Mouse (Mus musculus) MEL (cell line): ENCODE measurements around the gene Rora. TPM values are rescaled to one million over a fixed set of nuclear protein-coding genes. Genes with fewer than 3 reads are reported as not detected.

ENCODE experiments used
- DNase-seq: peaks from one replicate; pipeline ENCODE4 v3.0.0; 2011; ENCODE audit warnings: low read depth, low spot score
- H3K27ac ChIP-seq: 2 replicates; pipeline ENCODE4 v1.5.1; 2012; ENCODE audit warnings: low read depth, mild to moderate bottlenecking, control low read depth, low read length, moderate library complexity; ENCODE audit not compliant: control insufficient read depth
- H3K27me3 ChIP-seq, 2 experiments: fragments of 150-350 bp in 1 of 2; sonication (generic) in 1 of 2; 2 replicates each; pipeline ENCODE4 v1.6.1; 2012; ENCODE audit warnings: low read length in 2 of 2, mild to moderate bottlenecking in 2 of 2, improper control_type of control experiment in 1 of 2, moderate library complexity in 1 of 2; ENCODE audit not compliant: insufficient read depth in 2 of 2, control insufficient read depth in 1 of 2
- H3K36me3 ChIP-seq, 2 experiments: 2 replicates each; pipeline ENCODE4 v1.6.1; 2012 to 2014; ENCODE audit warnings: low read length in 2 of 2, improper control_type of control experiment in 1 of 2, inconsistent platforms in 1 of 2, mild to moderate bottlenecking in 1 of 2; ENCODE audit not compliant: insufficient read depth in 2 of 2, control insufficient read depth in 1 of 2
- H3K4me1 ChIP-seq, 2 experiments: fragments of 150-350 bp in 1 of 2; sonication (generic) in 1 of 2; 2 replicates each; pipeline ENCODE4 v1.6.1; 2012; ENCODE audit warnings: low read length in 2 of 2, improper control_type of control experiment in 1 of 2, mild to moderate bottlenecking in 1 of 2; ENCODE audit not compliant: insufficient read depth in 2 of 2, control insufficient read depth in 1 of 2
- H3K4me3 ChIP-seq, 2 experiments: fragments of 150-350 bp in 1 of 2; sonication (generic) in 1 of 2; 2 replicates each; pipeline ENCODE4 v1.5.1; 2012; ENCODE audit warnings: low read depth in 2 of 2, low read length in 2 of 2, mild to moderate bottlenecking in 2 of 2, moderate library complexity in 2 of 2, control low read depth in 1 of 2, improper control_type of control experiment in 1 of 2; ENCODE audit not compliant: control insufficient read depth in 1 of 2, insufficient read depth in 1 of 2
- H3K79me2 ChIP-seq: 2 replicates; pipeline ENCODE4 v1.6.1; 2012; ENCODE audit warnings: mild to moderate bottlenecking, low read length, moderate library complexity; ENCODE audit not compliant: control insufficient read depth, poor library complexity, insufficient read depth
- H3K9ac ChIP-seq: 2 replicates; pipeline ENCODE4 v1.6.1; 2012; ENCODE audit warnings: low read depth, mild to moderate bottlenecking, control low read depth, low read length, moderate library complexity; ENCODE audit not compliant: control insufficient read depth, poor library complexity, severe bottlenecking
- H3K9me3 ChIP-seq: fragments of 150-350 bp; sonication (generic); replicated peaks from 2 replicates; pipeline ENCODE4 v1.6.1; 2012; ENCODE audit warnings: mild to moderate bottlenecking, low read length, improper control_type of control experiment, moderate library complexity; ENCODE audit not compliant: insufficient read depth
- BHLHE40 ChIP-seq: IDR thresholded peaks from 2 replicates; pipeline ENCODE4 v1.6.1; 2012; ENCODE audit warnings: low read depth, mild to moderate bottlenecking, inconsistent platforms, low read length, improper control_type of control experiment, borderline replicate concordance
- CHD1 ChIP-seq: IDR thresholded peaks from 2 replicates; pipeline ENCODE4 v1.6.1; 2012; ENCODE audit warnings: low read depth, mild to moderate bottlenecking, inconsistent platforms, low read length, improper control_type of control experiment
- CHD2 ChIP-seq: IDR thresholded peaks from 2 replicates; pipeline ENCODE4 v1.6.1; 2011; ENCODE audit warnings: low read length, improper control_type of control experiment
- CTCF ChIP-seq, 3 experiments: IDR thresholded peaks in 2 of 3; conservative IDR thresholded peaks in 1 of 3; 2 replicates each; pipeline ENCODE4 v1.5.1; 2011 to 2012; ENCODE audit warnings: low read length in 3 of 3, low read depth in 2 of 3, mild to moderate bottlenecking in 2 of 3, improper control_type of control experiment in 1 of 3, inconsistent platforms in 1 of 3, mixed read lengths in 1 of 3, moderate library complexity in 1 of 3; ENCODE audit not compliant: control insufficient read depth in 1 of 3, insufficient read depth in 1 of 3, poor library complexity in 1 of 3, severe bottlenecking in 1 of 3
- ELF1 ChIP-seq: IDR thresholded peaks from 2 replicates; pipeline ENCODE4 v1.6.1; 2014; ENCODE audit warnings: low read depth, mild to moderate bottlenecking, inconsistent platforms, low read length, improper control_type of control experiment, moderate library complexity
- ETS1 ChIP-seq: IDR thresholded peaks from 2 replicates; pipeline ENCODE4 v1.6.1; 2012; ENCODE audit warnings: low read depth, mild to moderate bottlenecking, inconsistent platforms, low read length, improper control_type of control experiment, moderate library complexity
- GABPA ChIP-seq: IDR thresholded peaks from 2 replicates; pipeline ENCODE4 v1.6.1; 2012; ENCODE audit warnings: low read depth, mild to moderate bottlenecking, inconsistent platforms, low read length, improper control_type of control experiment, moderate library complexity
- GATA1 ChIP-seq: IDR thresholded peaks from 2 replicates; pipeline ENCODE4 v1.6.1; 2011; ENCODE audit warnings: low read depth, low read length, improper control_type of control experiment
- JUND ChIP-seq: IDR thresholded peaks from 2 replicates; pipeline ENCODE4 v1.6.1; 2011; ENCODE audit warnings: low read depth, mild to moderate bottlenecking, improper control_type of control experiment, low read length
- KAT2A ChIP-seq: conservative IDR thresholded peaks from 2 replicates; pipeline ENCODE4 v1.6.1; 2012; ENCODE audit warnings: low read depth, low read length, improper control_type of control experiment, inconsistent platforms
- MAFK ChIP-seq: IDR thresholded peaks from 2 replicates; pipeline ENCODE4 v1.6.1; 2011; ENCODE audit warnings: low read depth, mild to moderate bottlenecking, low read length, improper control_type of control experiment, borderline replicate concordance
- MAX ChIP-seq: IDR thresholded peaks from 2 replicates; pipeline ENCODE4 v1.6.1; 2011; ENCODE audit warnings: low read length, improper control_type of control experiment
- NRF1 ChIP-seq: IDR thresholded peaks from 2 replicates; pipeline ENCODE4 v1.6.1; 2014; ENCODE audit warnings: low read depth, mild to moderate bottlenecking, inconsistent platforms, low read length, improper control_type of control experiment, moderate library complexity; ENCODE audit not compliant: poor library complexity, insufficient read depth, severe bottlenecking
- RAD21 ChIP-seq: IDR thresholded peaks from 2 replicates; pipeline ENCODE4 v1.6.1; 2011; ENCODE audit warnings: mild to moderate bottlenecking, low read depth, low read length, improper control_type of control experiment
- TAL1 ChIP-seq: IDR thresholded peaks from 2 replicates; pipeline ENCODE4 v1.6.1; 2012; ENCODE audit warnings: mild to moderate bottlenecking, inconsistent platforms, low read length, moderate library complexity, mixed read lengths
- TBP ChIP-seq: IDR thresholded peaks from 2 replicates; pipeline ENCODE4 v1.8.0; 2011; ENCODE audit warnings: low read depth, low read length, improper control_type of control experiment
- USF1 ChIP-seq: IDR thresholded peaks from 2 replicates; pipeline ENCODE4 v1.6.1; 2014; ENCODE audit warnings: low read depth, mild to moderate bottlenecking, inconsistent platforms, low read length, improper control_type of control experiment, moderate library complexity
- ZKSCAN1 ChIP-seq: IDR thresholded peaks from 2 replicates; pipeline ENCODE4 v1.6.1; 2012; ENCODE audit warnings: low read depth, mild to moderate bottlenecking, inconsistent platforms, low read length, improper control_type of control experiment, moderate library complexity
- ZMIZ1 ChIP-seq: IDR thresholded peaks from 2 replicates; pipeline ENCODE4 v1.6.1; 2012; ENCODE audit warnings: low read depth, mild to moderate bottlenecking, inconsistent platforms, low read length, improper control_type of control experiment, moderate library complexity
- ZNF384 ChIP-seq: IDR thresholded peaks from 2 replicates; pipeline ENCODE4 v1.6.1; 2012; ENCODE audit warnings: low read depth, mild to moderate bottlenecking, inconsistent platforms, low read length, improper control_type of control experiment
- polyA plus RNA-seq, 2 experiments: library from polyadenylated mRNA; stranded (reverse) in 1 of 2; unstranded in 1 of 2; fragments of >175 nt in 1 of 2; fragments of >200 nt in 1 of 2; gene quantifications; 2 replicates each; pipeline versions ENCODE4 v1.2.1 to v1.2.4; 2012; ENCODE audit warnings: low replicate concordance in 2 of 2, low read depth in 1 of 2; ENCODE audit not compliant: insufficient read length in 2 of 2, insufficient read depth in 1 of 2, missing spikeins in 1 of 2
- total RNA-seq: library from RNA; depleted of rRNA; stranded (reverse); fragments of 300-350 nt; gene quantifications from 2 replicates; pipeline ENCODE4 v1.2.3, GENCODE M21; 2012

Rora gene
- total and polyA plus RNA-seq, 3 experiments: not detected

GRCm38 (mm10) chr9:69303346-69303944, 649.9 kb downstream of the Rora start:
- Histone ChIP-seq H3K27ac (no peak overlapping the region), H3K4me3 (no peak overlapping the region), H3K79me2 (no peaks in the 10 kb centered on the region), H3K27me3 (no peaks in the 10 kb centered on the region), H3K4me1 (no peaks in the 10 kb centered on the region), H3K9ac (no peak overlapping the region), H3K36me3 (no peaks in the 10 kb centered on the region), H3K9me3 (no peaks in the 10 kb centered on the region)
- DNase-seq: no peak
- TF ChIP-seq MAFK: no peak

GRCm38 (mm10) chr9:69303962-69304361, 650.4 kb downstream of the Rora start:
- Histone ChIP-seq H3K27me3 (no peaks in the 10 kb centered on the region), H3K9me3 (no peaks in the 10 kb centered on the region), H3K79me2 (no peaks in the 10 kb centered on the region), H3K4me1 (no peaks in the 10 kb centered on the region), H3K4me3 (no peak overlapping the region), H3K27ac (no peak overlapping the region), H3K36me3 (no peaks in the 10 kb centered on the region), H3K9ac (no peak overlapping the region)
- DNase-seq: no peak
- TF ChIP-seq BHLHE40: no peak
- no peak for TF ChIP-seq ZKSCAN1
- TF ChIP-seq NRF1: no peak
- no peak for TF ChIP-seq TAL1
- no peak for TF ChIP-seq KAT2A
- TF ChIP-seq CTCF (IDR thresholded peaks at IDR 0.05 in 2 of 3, conservative IDR thresholded peaks at IDR 0.05 in 1 of 3; ENCODE audit: control insufficient read depth in 1 of 3, insufficient read depth in 1 of 3, low read depth in 2 of 3, low read length in 3 of 3, poor library complexity in 1 of 3, severe bottlenecking in 1 of 3): no peak
- TF ChIP-seq ZNF384: no peak
- no peak for TF ChIP-seq JUND
- no peak for TF ChIP-seq CHD2
- no peak for TF ChIP-seq GABPA
- TF ChIP-seq ZMIZ1: no peak
- no peak for TF ChIP-seq ELF1
- no peak for TF ChIP-seq GATA1
- TF ChIP-seq MAX: no peak
- TF ChIP-seq TBP: no peak

- H3K4me1 ChIP-seq: no peaks in the 10 kb centered on the region
- no peaks in the 10 kb centered on the region for H3K79me2 ChIP-seq
- TF ChIP-seq MAFK (no peak), ETS1 (no peak), RAD21 (no peak), ELF1 (no peak), CHD1 (no peak), USF1 (no peak)
- TF ChIP-seq, all 39 proteins: peak for 0
- H3K9ac ChIP-seq: no peak overlapping the region
- H3K27me3 ChIP-seq: no peaks in the 10 kb centered on the region
- no peak for DNase-seq
- no peak overlapping the region for H3K27ac ChIP-seq
- H3K36me3 ChIP-seq: no peaks in the 10 kb centered on the region
- H3K4me3 ChIP-seq: no peak overlapping the region
- no peaks in the 10 kb centered on the region for H3K9me3 ChIP-seq
These were observed 650.9 kb downstream of the Rora start for GRCm38 (mm10) chr9:69304492-69304891.
